Mouse (Mus musculus) adrenal gland, postnatal 10 days (tissue): ENCODE measurements around the gene Hyal3. TPM values are rescaled to one million over a fixed set of nuclear protein-coding genes. Genes with fewer than 3 reads are reported as not detected.

Experiments
- DNase-seq: peaks from one replicate; pipeline ENCODE4 v3.0.0; 2021; ENCODE audit warnings: mixed read lengths
- total RNA-seq, 2 experiments: library from RNA; stranded (reverse); gene quantifications; 2 replicates each; pipeline ENCODE4 v1.2.3; 2021

Gene Hyal3
- total RNA-seq, 2 experiments from 2014 or later = 1.0 to 1.2 TPM

DNA sequence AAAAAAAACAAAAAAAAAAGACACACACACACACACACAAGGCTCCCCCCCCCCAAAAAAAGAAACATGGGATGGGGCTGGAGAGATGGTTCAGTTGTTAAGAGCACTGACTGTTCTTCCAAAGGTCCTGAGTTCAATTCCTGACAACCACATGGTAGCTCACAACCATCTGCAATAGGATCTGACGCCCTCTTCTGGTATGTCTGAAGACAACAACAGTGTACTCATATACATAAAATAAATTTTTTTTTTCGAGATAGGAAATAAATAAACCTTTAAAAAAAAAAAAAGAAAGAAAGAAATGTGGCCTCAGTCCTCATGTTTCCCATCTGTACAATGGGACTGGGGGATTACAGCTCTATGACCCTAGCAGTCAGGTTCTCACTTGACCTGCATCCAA, 36.8 kb downstream of the Hyal3 start:
- DNase-seq = no peak

DNA sequence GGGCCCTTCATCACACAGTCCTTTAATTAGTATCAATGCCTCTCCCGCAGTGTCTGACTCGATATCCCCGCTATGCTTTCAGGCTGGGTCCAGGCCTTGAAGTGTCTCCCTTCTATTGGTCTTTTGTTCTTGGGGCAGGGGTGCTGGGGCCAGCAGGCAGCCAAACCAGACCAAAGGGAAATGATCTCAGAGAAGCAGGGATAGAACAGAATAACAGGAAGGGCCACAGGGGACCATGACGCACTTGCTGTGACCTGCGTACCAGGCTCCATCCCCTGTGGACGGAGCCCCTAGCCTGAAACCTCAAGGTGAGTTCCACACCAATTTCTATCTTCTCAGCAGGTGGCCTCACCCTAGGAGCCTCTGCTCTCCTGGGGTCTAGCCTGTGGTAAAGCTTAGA, 37.5 kb downstream of the Hyal3 start:
- no peak for DNase-seq

DNA sequence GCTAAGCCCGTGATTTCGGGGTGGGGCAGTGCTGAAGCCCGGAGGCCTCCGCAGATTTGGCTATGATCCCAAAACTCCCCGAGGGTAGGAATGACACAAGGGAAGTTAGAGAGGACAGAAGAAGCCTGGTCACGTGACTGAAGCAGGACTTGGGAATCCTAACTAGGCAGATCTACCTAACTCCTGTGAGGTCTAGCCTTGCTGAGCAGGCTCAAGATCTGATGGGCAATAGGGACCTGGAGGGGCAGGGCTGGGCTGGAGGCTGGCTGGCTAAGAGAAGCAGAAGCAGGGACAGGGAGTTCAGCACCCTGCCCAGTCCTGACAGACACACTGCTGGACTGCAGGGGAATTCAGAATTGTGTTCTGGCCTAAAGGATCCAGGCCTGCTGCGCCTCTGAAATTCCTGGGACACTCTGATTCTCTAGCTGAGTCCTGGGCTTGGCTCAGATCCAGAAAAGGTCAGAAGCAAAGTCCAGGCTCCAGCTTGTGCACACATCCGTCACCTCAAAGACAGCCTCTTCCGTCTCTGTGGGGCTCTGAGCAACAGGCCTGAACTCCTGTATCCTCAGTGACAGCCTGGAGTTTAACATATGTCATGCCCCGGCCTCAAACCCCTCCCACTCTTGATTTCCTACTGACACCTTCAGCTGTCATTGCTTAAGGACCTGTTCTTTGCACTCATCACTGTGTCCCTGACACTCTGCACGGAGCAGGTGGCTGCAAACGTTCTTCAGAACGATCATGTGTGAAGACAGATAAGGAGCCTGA, 38.3 kb downstream of the Hyal3 start:
- peak; percentile 65 for DNase-seq

DNA sequence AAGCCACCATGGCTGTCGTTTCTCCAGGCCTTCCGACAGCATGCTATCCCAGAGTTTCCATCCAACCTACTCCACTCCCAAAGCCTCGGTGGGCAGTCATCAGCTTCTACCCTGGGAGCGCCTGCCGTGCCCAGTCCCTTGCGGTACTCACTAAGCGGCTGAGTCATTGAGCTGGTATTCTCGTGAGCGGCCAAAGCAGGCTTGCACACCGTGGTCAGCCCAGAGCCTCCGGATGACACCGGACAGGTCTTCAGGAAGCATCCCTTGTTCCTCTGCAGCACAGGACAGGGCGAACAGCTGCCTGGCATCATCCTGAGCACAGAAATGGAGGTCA, 38.9 kb downstream of the Hyal3 start:
- DNase-seq = no peak

DNA sequence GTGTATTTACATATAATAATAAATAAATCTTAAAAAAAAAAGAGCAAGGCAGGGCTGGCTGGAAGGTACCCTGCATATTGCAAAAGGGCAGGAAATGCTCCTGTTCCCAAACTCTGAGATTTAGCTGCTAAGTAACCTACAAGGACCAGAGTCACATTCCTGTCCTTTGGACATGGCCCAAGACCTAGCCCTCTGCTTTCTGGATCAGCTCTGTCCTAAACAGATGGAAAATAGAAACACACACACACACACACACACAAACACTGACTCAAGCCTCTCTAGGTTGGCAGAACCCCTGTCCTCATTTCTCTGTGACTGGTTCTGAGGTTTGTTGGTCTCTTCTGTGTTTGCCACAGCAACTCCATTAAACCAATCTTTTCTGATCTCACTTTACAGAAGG, 40.3 kb downstream of the Hyal3 start:
- DNase-seq = no peak

DNA sequence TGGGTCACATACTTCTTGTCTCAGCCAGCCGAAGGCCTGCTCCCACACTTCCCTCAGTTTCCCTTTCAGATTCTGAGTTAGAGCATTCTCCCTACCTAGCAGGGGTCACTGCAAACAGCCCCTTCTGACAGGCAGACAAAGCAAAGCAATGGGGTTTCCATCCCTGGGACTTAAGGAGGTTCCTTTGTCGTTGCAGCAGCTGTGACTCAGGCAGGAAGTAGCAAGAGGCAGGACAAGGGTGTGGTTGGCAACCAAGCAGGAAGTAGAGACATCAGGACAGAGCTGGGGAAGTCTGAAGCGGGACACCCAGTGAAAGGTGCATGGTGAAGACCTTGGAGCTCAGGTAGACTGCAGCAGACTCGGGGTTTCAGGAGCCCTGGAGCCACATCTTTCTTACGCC, 43.9 kb downstream of the Hyal3 start:
- DNase-seq = no peak

DNA sequence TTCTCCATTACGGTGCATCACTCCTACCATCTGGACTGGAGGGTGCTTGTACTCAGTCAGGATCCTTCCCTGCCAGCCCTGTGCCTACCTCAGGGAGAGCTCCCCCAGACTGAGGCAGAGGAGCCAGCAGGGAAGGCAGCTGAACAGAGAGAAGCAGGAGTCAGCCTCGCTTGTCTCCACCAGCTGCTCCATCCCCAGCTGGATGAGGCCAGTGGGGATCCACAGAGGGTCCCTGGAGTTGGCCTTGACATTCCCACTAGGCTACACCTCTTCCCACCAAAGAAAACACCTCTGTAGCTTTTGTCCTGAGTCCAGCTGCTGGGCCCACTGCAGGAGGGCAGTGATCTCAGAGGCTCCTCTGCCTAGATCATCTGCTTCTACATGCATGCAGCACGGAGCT, 44.3 kb downstream of the Hyal3 start:
- DNase-seq = no peak

DNA sequence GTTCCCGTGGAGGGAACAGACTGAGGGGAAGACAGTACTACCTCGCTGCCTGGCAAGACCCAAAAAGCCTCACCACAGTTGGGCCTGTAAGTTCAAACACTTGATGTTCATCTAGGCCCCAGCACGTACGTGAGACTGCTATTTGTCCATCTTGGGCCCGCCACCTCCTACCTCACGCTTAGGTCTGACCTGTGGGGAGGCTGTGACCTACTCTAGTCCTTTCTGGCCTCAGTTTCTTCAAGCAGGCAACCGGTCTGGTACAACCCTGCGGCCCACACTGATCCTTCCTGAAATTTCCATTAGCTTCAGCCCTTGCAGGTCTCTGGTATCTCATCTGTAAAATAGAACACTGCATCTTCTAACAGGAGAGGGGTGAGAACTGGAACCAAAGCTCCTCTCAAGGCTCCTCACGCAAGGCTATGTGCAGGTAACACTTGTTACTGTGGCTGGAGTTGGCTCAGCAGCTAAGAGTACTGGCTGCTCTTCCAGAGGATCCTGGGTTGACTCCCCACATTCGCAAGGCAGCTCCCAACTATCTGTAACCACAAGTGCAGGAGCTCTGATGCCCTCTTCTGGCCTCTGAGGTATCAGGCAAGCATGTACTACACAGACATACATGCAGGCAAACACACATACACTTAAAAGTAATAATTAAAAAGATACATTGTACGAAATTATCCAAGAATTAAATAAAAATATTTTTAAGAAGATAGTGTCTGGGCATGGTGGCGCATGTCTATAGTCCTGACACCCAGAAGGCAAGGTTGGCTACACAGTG, 44.9 kb downstream of the Hyal3 start:
- DNase-seq = no peak

DNA sequence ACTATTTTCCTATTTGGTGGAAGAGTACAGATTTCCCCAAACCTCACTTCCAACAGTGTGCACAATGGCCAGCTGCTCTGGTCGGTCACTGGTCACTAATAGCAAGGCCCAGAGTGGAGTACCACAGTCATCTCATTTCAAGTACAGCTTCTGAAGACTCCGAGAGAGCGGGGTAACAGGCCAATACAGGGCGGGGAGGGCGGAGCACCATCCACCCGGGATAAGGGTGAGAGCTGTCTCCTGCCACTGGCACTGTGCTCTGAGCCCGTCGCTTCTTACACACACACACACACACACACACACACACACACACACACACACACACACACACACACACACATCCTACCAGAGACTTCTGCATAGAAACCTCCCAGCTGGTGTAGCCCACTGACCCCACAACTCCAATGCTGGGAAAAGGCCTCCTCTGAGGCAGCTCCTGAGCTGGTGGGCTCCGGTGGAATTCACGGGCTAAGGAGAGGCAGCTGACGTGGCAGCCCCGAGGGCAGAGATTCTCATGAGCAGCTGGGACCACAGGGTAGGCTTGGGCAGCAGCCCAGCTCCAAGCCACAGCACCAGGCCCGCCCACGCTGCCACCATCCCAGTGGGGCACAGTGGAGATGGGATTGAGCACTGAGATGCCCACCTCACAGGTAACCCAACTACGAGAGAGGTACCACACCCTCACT, 45.7 kb downstream of the Hyal3 start:
- no peak for DNase-seq

DNA sequence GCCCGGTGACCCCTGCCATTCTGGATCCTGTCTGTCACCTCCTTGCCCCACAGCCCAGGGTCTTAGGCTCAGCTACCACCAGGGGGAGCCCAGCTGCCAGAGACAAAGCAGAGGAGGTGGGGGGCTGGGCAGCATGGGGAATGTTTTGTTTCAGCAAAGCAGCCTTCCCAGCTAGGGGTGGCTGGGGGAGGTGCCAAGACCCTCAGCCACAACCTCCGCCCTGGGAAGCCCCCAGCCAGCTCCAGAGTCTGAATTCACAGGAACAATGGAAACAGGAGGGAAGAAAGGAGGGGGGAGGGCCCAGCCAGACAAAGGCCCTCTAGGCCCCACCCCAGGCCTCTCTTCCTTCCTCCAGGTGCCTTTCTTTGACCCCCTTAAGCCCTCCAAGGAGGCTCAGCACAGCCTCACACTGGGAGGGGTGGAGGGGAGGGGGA, 46.2 kb downstream of the Hyal3 start:
- peak; percentile 89 for DNase-seq

DNA sequence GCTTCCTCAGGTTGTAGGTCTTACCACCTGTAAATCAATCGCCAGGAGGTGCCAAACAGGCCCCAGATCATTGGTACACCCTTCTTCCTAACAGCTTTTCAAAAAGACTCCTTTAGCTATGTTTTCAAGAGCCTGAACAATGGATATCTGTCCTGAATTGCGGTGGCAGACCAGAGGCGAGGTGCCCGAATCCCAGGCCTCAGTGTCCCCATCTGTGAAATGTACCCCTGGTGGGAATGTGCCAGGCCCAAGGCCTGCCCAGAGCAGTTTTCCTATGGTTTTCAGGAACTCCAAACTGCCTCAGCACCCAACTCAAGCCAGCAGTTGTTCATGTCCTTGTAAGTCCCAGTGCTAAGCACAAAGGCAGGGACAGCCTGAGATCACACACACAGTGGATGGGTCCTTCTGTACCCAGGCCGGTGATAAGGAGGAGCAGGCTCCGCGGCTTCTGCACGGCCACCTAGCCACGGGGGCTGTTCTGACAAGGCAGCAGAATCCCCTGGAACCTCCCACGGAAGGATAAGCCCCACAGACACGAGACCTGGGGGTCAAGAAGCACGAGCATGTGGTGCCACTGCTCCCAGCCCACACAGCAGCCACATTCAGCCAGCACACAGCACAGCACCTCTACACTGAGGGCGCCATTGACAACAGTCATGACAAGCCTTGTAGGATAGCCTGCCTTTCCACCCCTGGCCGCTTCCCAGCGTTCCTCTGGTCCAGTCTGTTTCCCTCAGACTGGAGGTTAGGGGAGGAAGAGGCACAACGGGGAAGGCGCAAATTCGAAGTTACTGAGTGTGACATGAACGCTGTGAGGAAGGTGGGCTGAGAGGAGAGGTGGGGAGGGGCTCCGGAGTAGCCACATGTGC, 47.0 kb downstream of the Hyal3 start:
- DNase-seq = no peak

DNA sequence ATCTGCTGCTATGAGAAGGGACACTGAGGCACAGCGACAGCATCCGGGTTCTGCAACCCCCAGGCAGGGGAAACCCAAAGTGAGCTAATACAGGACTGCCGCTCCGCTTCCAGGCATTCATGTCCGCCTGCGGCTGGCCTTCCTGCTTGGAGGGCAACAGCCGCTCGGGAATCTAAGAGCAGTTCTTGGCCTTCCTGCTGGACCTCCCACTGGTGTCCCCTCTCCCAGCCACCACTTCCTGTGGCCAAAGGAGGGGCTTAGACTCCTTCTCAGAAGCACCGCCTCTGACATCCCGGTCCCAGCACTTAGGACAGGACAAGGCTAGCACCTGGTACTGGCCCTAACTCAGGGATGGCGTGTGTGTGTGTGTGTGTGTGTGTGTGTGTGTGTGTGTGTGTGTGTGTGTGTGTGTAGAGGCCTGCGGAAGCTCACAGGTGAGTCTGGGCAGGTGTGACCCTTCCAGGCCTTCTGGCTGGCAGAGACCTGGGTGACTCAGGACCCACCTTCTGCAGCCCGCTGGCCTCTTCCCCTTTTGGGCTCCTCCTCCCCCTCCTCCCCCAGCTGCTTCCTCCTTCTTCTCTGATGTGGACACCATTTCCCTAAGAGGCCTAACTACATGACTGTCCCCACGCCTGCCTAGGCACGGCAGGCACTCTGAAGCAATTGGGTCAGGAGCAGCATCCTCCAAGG, 48.2 kb downstream of the Hyal3 start:
- peak; percentile 53 for DNase-seq

DNA sequence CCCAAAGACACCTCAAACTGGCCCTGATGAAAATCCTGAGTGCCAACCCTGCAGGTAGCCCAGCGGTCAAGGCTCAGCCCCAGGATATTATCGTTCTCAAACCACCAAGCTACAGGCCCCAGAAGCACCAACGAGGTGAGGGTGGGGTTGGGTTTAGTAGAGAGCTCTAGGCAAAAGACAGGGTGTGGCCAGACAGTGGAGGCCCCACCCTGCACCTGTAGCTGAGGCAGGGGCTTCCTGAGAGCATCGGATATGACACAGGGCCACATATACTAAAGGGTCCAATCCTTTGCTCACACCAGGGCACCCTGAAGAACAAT, 48.8 kb downstream of the Hyal3 start:
- DNase-seq = no peak

DNA sequence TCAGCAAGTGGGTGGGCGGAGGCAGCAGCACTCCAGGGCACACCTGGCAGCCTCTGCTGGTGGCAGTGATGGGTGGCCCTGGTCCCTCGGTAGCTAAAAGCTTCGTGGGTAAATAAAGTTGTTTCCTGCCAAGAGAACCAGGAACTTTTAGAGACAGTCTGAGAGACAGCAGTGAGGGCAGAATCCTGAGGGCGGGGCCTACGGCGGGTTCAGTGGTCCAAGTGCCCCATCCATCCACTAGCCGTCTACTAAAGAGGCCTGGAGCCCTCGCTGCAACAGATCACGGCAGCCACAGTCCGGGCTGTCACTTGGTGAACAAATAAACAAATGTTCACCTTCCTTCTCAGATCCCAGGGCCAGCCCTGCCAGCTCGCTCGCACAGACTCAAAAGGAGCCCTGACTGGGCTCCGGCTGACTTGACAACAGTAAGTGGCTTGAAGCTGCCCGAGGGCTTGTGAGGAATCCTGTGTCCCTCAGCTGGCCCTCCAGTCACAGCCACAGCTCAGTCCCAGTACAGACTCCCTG, 49.3 kb downstream of the Hyal3 start:
- no peak for DNase-seq

DNA sequence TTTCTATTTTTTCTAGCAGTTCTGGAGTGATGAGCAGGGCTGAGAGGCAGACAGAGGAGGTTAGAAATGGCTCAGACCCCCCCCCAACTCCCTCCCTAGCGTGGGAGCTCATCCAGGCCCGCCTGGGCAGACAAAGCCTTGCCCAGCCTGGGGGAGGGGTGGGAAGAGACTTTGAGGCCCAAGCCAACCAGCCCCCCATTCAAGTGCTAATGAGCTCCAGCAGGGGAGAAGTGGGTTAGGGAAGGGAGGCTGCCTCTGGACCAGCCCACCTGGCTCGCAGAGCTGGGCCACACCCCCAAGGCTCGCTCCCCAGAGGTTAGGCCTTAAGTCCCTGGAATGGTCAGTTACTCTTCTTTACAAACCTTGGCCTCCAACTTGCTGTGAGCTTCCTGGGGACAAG, 50.0 kb downstream of the Hyal3 start:
- no peak for DNase-seq

DNA sequence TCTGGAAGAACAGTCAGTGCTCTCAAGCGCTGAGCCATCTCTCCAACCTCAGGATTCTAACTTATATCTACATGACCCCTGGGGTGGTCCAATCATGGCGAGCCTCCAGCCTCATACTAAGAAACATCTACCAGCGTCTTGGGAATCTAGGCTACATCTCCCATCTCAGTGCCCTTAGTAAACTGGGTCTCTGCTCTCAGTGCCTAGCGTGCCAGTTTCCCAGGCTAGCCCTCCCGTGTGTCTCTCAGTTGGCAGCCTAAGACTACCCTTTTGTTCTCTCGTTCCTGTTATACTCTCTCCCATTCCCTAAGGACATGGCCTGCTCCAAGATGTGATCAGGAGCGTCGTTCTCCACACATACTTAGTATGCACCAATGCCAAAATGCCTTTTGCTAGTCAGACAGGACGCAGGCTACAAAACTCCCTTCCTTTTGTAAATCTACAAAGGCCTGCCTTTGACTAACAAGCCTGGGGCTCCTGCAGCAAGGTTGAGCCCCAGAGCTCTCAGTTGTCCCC, 50.8 kb downstream of the Hyal3 start:
- DNase-seq = no peak

DNA sequence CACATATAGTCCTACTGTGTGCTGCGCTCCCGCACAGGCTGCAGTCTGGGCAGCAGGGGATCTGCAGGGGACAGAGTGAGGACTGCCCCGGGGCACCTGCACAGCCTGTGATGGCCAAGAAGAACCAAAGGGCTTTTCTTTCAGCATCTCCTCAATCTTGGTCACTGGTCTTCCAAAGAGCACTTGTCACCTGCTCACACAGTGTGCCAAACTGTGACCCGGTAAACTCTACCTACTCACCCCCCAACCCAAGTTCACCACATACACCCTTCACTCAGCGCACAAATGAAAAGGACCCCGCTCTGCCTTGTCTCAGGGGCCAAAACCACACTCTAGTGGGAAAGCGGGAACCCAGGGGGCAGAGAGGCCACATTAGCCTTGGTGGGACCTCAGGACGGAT, 51.2 kb downstream of the Hyal3 start:
- DNase-seq = no peak

DNA sequence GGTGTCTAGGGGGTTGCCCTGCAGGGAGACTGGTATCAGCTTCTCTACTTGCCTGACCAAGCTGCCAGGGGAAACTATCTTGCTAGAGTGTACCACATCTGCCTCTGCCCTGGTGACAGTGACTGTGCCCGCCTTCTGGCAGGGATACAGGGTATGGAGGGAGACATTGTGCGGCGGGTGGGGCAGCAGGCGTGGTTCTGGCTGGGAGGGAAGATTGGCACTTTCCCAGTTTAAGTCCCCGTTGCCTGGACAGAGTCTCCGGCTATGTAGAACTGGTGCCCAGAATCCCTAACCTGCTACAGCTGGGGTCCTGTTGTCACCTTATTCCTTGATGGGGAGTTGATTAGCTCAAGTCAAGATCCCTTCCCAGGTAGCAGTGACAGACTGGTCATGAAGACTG, 51.9 kb downstream of the Hyal3 start:
- DNase-seq = peak; percentile 60

DNA sequence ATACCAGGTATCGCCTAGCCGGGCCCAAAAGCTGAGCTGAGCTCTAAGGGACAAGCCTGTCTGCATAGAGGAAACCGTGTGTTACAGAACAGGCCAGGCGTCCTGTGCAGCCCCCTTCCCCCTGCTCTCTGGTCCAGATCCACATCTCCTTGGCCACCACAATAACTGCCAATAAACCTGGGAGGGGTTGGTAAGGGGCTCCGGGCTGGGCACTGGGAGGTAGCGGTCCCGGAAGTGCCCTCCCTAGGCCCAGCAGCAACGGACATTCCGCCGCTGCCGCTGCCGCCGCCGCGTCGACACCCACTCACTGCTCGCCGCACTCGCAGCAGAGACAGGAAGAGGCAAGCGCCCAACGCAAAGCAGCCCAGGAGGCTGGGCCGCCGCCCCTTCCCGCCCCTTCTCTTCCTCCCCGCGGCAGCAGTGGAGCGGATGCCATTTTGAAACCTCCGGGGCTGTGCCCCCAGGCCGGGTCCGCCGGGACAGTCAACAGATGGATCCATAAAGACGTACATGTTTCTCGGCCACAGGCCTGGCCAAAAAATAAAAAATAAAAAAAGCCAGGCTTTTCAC, 52.6 kb downstream of the Hyal3 start:
- DNase-seq = peak; percentile 88

DNA sequence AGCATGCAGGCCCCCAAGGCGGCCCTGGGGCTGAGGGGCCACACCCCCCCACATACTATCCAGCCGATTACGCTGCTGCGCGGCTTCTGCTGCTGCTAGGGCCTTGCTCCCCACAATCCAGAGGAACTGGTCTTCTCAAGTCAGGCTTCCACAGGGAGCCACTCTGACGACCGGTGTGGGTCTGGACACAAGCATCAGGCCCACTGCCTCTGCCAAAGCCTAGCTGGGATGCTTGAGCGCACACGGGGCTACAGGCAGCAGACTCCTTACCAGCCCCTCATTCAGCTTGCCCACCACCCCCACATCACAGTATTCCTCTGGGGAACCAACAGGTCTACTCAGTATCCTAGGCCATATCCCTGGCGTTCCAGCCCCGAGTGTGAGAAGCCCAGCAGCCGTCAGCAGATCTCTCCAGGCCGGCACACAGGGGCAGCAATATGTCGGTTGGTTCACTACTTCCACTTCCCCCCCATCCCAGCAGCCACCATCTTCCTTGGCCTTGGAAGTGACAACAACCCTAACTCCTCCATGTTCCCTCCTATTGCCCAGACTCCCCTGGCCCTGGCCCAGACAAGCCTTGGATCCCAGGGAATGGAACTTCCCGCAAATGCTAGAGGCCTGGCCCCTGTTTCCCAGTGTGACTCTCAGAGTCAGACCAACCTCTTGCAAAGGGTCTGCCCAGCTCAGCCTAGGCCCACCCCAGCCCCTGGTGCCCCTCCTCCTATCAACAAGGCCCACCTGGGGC, 53.2 kb downstream of the Hyal3 start:
- DNase-seq = peak; percentile 56
